Mouse (Mus musculus): Measurements from ENCODE around the gene Mindy3.
"Not testable (repeated sequence)": the region's sequence is repeated elsewhere in the genome, so short reads cannot be mapped to it uniquely, and the experiment has no call there.

Gene Mindy3

DNA sequence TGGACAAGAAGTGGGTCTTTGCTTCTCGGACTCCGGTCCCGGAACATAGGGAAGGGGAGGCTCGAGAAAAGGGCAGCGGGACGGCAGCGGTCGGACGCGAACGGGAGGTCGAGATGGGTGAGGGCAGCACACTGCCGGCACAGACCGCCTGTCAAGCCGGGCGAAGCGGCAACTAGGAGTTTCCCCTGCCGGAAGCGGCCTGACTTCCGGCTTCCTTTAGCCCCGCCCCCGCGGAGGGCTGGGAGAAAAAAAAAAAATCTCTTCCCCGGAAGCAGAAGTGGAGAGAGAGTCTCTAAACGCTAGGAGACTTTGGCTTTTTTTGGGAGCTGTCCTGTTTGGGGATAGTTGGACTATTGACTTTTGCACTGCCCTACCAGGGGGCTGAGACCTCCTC is at the start of gene Mindy3:
Gene Mindy3, minus strand, starts transcription at position 209 of the 394 bp plus-strand sequence.
- DNase-seq, result peak; percentile 91 to 94

DNA sequence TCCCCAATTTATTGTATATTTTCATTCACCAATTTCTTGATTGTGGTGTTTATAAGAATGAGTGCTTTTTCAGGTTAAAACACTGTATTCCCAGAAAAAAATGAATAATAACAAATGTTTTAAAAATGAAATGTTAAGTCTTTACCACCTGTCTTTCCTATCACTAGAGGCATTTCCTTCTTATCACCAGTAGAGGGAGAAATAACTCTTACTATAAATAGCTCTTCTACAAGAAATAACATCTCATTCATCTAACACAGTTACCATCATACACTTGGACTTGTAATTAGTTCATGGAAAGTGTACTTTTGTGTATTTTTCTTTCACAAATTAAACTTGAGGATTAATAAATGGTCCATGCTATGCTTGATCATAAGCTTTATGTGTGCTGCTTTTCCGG is 40.5 kb upstream of the Mindy3 start:
- no peak for DNase-seq

DNA sequence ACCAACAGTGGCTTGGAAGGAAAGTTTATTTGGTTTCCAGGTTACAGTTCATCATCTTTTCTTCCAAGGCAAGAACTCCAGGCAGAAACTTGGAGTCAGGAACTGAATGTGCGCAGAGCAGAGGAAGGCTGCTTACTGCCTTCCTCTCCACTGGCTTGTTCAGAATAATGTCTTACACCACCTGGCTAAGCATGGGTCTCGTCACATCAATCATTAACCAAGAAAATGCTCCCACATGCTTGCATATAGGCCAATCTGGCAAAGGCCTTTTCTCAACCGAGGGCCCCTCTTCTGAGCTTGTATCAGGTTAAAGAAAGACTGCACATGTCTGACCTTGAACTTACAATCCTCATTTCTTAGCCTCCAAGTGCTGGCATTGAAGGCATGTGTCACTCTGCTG is 30.8 kb upstream of the Mindy3 start:
- DNase-seq, result no peak

DNA sequence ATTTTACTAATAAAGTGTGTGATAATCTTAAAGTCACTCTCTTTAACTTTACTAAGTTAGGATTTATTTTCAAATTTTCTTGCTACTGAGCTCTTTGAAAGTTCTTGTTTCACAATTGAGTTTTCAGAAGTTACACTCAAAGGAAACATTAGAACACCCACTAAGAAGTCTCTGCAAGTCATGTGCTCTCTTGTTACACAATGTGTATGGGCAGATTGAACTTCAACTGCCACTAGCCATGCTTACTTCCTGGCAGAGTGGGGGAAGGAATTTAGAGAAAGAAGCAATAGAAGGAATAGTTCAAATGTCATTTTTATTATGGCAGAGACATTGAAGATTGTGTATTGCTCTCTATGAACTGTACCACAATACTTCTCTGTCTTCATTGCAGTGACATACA is 20.9 kb upstream of the Mindy3 start:
- DNase-seq, result no peak

DNA sequence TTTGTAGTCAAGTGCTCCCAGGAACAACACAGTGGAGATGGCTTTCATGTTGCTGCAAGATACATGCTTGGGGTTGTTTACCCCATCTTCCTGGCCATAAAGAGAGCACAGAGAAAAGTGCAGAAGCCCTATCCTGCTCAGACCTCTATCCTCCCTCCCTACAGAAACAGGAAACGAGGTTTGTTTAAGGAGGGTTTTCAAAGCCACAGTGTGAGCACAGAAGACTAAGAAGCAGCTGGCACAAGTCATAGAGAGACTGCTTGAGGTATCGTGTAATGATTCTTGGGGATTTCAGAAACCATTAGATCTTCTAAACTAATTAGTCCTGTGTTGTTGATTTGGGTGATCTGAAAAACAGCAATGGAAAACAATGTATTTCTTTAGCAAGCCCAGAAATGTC is 20.3 kb upstream of the Mindy3 start:
- no peak for DNase-seq

DNA sequence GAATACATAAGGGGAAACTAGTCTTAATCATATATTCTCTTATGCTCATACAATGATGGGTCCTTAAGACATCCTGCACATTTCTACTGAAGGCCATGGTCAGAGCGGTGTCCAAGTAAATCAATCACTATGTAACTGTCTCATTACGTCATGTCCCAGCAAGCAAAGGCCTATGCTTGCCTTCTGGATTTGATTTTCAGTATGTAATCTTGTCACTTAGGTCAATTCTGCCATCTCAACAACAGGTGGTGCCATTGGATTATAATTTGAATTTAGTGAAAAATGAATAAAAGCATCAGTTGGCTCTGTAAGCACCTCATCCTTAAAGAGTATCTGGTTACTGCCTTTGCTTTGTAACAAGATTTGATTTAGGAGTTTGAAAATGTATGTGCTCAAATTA is 18.9 kb upstream of the Mindy3 start:
- DNase-seq, result no peak

DNA sequence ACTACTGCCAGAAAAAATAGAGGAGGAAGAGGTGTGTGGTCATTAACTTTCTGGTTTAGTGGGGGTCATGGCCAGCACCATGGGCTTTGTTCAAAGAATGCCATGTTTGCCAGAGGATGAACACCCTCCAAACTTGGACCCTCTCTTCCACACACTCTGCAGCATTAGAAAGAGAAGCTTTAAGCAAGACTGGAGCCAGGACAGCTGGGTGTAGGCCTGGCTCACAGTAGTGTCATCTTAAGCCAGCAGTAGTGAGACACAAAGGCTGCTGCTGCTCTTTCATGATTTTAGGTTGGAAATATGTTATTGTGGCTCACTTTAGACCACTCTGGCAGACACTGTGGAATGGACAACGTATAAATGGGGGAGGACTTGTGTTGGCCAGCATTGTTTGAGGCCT is 12.8 kb upstream of the Mindy3 start:
- no peak for DNase-seq

DNA sequence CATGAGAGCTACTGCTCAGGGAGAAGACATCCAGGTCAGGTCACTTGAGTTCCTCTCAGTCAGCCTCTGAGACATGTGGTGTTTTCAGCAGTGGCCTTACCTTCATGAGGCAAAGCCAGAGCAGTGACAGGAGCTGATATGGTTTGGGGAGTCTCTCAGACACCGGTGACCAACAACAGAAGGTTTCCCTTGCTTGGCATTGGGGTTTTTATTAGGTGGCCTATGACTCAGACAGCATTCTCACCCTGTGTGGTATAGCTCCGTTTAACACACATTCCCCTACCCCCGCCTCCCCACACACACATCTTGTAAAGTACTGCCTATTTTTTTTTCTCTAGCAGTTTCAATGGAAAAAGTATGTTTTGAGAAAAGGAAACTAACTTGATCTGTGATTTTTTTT is 5.1 kb upstream of the Mindy3 start:
- no peak for DNase-seq

DNA sequence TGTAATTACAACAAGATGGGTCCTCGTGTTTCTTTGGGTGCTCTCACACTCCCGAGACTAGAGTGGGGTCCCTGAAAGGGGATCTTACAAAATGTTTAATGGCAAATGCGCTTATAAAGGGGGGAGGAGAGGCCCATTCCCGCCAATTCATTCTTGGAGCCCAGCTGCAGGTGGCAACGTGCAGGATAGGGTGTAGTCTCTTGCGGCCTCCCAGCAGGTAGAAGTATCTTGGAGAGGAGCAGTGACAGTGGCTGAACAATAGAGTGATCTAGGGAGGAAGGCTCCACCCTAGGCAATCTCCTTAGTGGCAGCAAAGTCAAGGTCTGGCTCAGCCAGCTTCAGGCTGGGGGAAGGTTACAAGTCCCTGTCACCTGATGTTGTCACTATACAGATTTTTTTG is 4.2 kb upstream of the Mindy3 start:
- DNase-seq, result not testable (repeated sequence)

DNA sequence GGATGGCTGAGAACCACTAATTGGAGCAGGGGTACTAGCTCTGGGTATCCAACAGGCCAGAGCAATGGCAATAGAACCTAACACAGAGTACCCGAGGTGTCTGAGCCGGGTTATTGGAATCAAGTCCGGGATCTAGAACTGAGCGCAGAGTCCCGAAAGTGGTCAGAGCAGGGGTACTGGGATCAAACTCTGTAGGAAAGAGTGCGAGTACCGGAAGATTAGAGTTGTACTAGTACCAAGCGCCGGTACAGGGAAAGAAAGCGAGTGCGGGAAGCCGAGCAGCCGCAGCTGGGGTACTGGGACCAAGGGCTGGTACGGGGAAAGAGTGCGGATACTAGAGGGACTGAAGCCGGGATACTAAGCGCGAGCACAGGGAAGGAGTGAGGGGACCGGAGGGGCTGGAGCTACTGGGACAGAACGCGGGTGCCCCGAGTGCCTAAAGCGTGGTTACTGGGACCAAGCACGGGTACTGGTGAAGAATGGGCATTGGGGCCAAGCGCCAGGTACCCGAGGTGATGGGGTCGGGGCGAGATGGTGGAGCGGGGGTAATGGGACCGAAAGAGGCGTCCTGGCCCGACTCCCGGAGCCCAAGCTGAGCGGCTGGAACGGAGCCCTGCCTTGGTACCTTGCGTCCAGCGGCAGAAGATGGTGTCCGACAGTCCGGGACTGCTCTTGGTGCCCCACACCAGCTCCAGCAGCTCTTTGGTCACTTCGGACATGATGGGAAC is 572 bp downstream of the Mindy3 start:
- DNase-seq, result peak in 1 of 2 experiments; percentile 10

DNA sequence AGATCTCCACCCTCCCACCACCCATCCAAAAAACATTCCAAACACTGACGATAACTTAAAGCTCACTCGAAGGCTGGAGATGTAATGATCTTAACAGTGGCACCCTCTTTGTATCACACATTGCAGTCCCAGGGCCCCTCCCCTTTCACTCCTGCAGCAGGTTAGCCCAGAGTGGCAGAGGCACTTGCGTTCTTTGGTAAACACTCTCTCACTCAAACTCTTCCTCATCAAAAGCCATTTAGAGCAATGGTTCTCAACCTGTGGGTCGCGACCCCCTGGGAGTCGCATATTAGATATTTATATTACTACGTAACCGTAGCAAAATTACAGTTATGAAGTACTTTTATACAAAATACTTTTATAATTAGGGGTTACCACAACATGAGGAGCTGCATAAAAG is 1.1 kb downstream of the Mindy3 start:
- DNase-seq, result peak; percentile 11 to 18

DNA sequence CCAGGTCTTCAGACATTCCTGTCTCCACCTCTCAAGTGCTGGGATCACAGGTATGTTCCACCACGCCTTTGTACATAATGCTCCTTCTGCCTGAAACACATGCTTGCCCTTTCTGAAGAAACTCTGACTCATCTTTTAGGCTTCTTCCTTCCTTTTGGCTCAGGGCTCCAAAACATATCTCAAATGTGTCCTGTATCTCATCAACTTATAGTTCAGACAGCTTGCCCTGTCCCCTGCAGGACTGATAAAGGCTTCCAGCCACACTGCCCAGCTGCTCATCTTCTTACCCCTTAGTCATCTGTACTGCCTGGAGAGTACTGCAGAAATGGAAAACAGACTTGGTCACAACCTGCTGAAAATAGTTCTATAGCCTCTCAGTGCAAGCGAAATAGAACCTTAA is 7.0 kb downstream of the Mindy3 start:
- no peak for DNase-seq

DNA sequence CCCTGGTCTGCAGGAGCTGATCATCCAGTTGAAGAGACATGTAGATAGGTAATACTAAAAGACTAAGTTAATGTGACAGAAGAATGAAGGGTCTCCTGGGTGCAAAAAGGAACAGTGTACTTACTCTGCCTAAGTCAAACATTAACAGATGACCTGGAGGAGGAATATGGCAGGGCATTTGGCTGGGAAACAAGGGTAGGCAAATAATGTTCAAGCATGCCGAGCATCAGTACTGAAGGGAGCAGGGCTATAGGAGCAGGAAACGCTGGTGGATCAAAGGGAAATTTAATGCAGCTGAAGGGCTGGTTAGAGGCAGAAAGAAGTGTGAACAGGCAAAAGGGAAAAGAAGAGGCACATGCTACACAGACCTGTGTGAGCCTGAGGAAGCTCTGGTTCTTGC is 8.1 kb downstream of the Mindy3 start:
- DNase-seq, result no peak

DNA sequence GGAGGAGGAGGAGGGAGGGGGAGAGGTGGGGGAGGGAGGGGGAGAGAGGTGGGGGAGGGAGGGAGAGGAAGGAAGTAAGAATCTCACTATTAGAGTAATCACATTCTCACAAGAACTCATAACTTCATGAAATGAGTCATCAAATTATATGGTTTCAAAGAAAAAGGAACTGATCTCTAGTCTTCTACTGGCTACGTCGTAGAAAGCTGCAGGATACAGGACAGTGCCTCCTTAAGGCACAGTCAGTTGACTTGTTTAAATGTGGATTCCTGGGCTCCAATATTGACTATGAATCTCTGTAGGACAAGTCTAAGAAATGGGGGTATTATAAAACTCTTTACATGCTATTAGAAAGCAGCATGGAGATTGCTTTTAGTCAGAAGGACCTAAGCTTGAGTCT is 12.5 kb downstream of the Mindy3 start:
- no peak for DNase-seq

DNA sequence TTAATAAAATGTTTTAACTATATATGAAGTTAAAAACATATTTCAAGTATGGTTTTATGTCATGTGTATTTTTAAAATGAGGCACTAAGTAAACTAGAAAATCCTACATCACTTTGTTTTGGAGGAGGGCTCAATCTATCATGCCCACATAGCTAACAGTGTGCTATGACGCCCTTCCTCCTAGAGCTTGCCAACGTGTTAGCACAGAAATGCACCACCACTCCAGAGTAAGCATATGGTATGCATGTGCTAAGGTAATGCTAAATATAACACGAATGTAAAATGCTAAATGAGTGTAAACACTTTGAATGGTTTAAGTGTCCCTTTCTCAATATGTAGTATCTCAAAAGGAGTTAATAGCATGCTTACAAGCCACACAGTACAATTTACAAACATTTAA is 16.8 kb downstream of the Mindy3 start:
- no peak for DNase-seq

DNA sequence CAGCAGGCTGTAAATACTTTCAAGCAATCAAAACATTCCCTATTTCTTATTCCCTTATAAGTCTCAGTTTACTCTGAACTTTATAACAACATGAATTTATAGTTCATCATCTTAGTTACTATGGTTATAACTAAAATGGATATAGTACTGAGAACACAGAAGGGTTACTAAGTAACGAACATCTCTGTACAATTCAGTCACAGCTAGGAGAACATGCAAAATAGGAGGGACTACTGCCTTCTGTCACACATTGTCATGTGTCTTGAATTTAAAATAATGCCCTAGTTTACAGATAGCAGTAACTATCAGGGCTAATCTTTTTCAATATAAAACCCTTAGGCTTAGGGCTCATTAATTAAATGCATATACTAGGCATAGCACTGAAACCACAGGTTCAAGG is 18.1 kb downstream of the Mindy3 start:
- DNase-seq, result no peak

DNA sequence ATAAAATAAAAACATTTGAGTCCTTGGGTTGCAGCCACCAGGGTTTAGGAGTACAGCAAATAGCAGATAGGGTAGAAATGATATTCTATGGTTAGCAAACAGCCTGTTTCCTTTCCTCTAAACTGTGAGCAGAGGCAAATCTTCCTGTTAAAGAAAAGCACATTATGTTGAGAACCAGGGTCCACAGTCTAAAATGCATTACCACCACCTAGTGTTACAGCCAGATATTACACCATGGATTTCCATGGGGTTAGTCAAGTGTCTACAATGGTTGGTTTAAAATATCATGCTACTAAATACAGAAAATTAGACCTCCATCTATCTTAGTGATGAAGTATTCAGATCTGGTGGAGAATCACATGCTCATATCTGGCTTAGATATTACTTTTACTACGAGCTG is 30.2 kb downstream of the Mindy3 start:
- DNase-seq, result peak in 1 of 2 experiments; percentile 16

DNA sequence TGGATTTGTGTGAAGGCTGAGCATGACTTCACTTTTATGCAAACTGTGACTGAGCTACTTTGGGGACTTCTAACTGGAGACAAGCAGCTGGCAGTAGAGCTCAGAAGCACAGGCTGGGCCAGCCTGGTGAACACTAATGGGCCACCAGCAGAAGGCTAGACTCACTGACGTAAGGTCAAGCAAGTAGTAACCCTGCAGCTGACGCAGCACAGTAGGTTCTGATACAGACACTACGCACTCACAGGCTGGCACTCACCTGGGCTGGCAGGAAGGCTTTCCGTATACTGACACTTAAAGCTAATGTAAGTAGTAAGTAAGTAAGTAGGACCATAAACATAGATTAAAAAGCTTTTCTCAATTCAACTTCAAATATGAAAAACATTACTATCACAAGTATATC is 30.7 kb downstream of the Mindy3 start:
- DNase-seq, result no peak

DNA sequence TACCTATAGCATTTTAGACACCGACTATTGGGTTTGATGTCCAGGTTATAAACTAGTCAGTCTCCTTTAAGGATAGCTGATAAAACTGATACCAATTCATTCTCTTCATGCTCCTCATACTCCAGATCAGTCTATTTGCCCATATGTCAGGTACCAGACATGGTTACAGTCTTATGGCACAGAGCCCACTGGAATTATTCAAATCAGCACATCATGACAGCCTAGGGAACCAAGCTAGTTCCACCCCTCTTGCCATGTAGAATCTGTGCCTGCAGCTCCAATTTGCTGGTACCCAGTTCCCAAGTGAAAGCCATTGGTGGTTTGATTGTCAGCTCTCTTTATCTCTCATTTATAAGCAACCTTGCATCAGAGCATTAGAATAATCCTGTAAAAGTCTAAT is 34.9 kb downstream of the Mindy3 start:
- DNase-seq, result no peak

DNA sequence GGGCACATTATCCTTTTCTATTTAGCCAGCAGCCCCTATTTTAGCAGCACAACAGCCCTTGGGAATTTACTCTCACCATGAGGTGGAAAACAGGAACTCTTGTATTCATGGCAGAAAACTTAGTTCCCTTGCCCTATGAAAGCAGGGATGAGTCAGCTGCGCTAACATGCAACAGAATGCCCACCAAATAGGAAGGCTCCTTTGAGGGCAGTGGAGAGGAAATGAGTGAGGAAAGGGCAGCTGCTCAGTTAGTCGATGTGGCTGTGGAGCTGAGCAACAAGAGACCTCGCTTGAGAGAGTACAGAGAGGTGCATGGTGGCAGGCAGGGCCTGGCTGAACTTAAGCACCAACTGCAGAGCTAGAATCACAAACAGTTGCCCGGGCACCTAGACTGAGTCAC is 36.6 kb downstream of the Mindy3 start:
- DNase-seq, result no peak

DNA sequence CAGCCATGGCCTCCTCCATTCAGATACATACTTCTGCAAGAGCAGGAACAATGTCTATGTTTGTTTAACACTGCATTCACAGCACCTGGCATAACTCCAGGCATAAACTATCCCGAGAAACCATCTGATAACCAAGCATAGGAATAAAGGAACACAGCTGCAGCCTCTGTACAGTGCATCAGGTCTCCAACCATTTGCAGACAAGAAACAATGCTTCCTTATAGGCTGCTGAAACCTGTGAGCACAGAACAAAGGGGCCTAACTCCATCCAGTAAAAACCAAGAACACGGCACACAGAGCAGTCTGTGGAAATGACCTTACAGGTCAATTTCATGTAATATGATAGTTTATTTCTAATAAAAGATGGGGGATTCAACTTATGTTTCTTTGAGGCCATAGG is 39.0 kb downstream of the Mindy3 start:
- peak in 1 of 2 experiments; percentile 17 for DNase-seq

DNA sequence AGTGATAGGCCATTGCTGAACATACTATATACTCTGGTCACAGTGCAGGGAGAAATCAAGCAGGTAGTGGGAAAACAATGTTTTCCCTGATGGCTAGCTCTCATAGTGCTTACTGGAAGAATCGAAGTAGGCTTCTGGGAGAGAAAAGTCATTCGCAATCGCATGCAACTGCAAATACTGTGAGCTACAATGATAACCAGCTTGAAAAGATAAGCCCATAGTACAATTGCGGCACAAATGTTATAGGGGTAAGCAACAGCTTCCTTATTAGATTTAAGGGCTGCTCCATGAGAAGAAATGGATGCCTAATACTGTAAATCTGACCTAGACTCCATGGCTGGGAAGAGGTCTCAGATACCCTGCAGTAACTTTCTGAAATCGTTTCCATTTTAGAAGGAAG is 40.7 kb downstream of the Mindy3 start:
- DNase-seq, result no peak

DNA sequence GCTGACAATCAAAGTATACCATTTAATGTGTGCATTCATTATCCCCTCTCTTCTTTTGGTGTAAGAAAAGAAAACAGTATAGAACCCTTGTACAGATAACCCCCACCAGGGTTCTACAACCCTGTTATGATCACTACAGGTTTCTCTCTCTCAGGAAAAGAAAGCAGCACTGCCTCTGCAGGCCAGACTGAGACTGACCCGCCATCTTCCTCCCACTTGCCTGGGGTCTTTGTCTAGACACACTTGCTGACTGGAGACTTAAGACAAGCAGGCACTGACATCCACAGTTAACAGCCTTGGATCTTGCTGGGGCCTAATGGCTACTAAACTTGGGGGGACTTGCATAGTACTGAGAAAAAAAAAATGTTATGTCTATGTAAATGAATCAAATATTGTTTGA is 42.2 kb downstream of the Mindy3 start:
- no peak for DNase-seq

DNA sequence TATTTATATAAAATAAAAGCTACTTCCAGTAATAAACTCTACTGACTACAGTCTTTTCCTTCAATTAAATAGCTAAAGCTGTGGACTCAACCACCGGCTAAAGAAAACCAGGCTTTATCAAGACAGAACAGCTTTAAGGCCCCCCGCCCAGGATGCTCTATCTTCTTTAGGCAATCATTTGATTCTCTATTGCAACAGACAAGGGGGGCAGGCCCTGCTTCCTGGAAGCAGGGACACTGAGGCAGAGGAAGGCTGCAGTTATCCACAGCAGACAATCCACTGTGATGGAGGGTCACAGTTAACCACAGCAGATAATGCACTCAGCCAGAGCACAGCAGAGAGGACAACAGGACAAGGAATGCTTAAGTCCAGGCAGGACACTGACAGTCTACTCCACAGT is 46.4 kb downstream of the Mindy3 start:
- DNase-seq, result no peak

DNA sequence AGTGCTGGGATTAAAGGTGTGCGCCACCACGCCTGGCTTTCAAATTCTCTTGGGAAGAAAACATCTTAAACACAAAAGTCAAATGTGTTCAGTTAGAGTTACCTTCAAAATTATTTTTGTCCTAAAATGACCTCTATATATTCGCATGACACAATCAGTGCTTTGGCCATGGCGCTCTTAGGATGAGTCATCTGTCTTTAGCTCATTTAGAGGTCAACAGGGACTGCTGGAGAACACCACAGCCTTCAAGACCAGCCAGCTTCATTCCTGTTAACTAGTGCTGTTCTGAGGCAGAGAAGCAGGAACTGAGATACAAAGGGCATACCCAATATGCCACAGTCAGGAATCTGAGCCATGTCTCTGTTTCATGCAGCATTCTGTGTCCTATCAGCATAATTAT is 47.9 kb downstream of the Mindy3 start:
- DNase-seq, result no peak

DNA sequence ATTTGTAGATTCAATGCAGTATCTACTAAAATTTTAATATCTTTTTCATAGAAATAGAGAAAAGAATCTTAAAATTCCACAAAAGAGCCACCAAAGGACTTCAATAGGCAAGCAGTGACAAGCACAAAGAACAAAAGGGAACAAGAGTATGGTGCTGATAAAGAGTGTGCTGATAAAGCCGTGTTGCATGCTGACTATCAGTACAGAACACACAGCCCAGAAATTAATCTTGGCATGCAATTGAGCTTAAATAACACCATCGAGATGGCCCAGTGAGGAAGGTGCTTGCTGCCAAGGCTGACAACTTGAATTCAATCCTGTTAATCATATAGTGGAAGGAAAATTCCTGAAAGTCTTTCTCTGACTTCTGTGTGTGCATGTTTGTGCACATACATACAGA is 50.8 kb downstream of the Mindy3 start:
- no peak for DNase-seq
